Mouse (Mus musculus): ENCODE measurements around the gene Phf2.

- TF ChIP-seq CTCF (IDR thresholded peaks at IDR 0.05; ENCODE audit: low read depth) (no peak), EP300 (IDR thresholded peaks at IDR 0.05; ENCODE audit: low read depth) (no peak)
Measured at GRCm38 (mm10) chr13:48913141-48913540, 42.2 kb upstream of the Phf2 start.
